Mouse (Mus musculus) spleen, adult 2 months (tissue): Measurements from ENCODE around the gene Dnajb8.

Experiments
- CTCF ChIP-seq: fragments of 200-500 bp; IDR thresholded peaks from 2 replicates; pipeline ENCODE4 v1.5.1; 2011; ENCODE audit warnings: mild to moderate bottlenecking, inconsistent platforms; ENCODE audit not compliant: insufficient read depth, insufficient read length, insufficient replicate concordance; ENCODE audit errors: extremely low read depth
- POLR2A ChIP-seq: fragments of 200-500 bp; IDR thresholded peaks from 2 replicates; pipeline ENCODE4 v1.6.1; 2011; ENCODE audit warnings: low read depth, low read length, inconsistent platforms

- TF ChIP-seq CTCF = no peak
- no peak for TF ChIP-seq POLR2A
These were observed 43.3 kb downstream of the Dnajb8 start for GRCm38 (mm10) chr6:88265355-88265754.
